Mouse (Mus musculus) hindbrain, embryonic 14.5 days (tissue): Measurements from ENCODE around the gene Med26. TPM values are rescaled to one million over a fixed set of nuclear protein-coding genes. Genes with fewer than 3 reads are reported as not detected.
A peak's percentile ranks its signal among the peaks of the same experiment; 100 is the strongest.

Experiments used
- ATAC-seq: fragments of 200-750 bp; cut with Nextera tagmentation; 2 replicates; pipeline ENCODE4 v1.8.0; 2017; ENCODE audit warnings: moderate number of reproducible peaks, mild to moderate bottlenecking, moderate TSS enrichment, moderate library complexity; ENCODE audit not compliant: low FRiP score
- DNase-seq: peaks from one replicate; pipeline ENCODE4 v3.0.0-alpha.2; 2015; ENCODE audit warnings: low spot score
- H3K27ac ChIP-seq: fragments of 300-500 bp; sonication (generic); 2 replicates; pipeline ENCODE4 v1.5.1; 2014; ENCODE audit warnings: mild to moderate bottlenecking, moderate library complexity
- H3K27me3 ChIP-seq: fragments of 300-500 bp; sonication (generic); 2 replicates; pipeline ENCODE4 v1.6.1; 2014; ENCODE audit warnings: mild to moderate bottlenecking, low read length, mixed read lengths; ENCODE audit not compliant: control insufficient read depth, insufficient read depth
- H3K36me3 ChIP-seq: fragments of 300-500 bp; sonication (generic); replicated peaks from 2 replicates; pipeline ENCODE4 v1.6.1; 2014; ENCODE audit not compliant: control insufficient read depth, insufficient read depth
- H3K4me1 ChIP-seq: fragments of 300-500 bp; sonication (generic); replicated peaks from 2 replicates; pipeline ENCODE4 v1.6.1; 2014; ENCODE audit warnings: antibody characterized with exemption, low read length, mixed read lengths; ENCODE audit not compliant: control insufficient read depth, insufficient read depth
- H3K4me2 ChIP-seq: fragments of 300-500 bp; sonication (generic); replicated peaks from 2 replicates; pipeline ENCODE4 v1.6.1; 2014; ENCODE audit warnings: mild to moderate bottlenecking, moderate library complexity
- H3K4me3 ChIP-seq: fragments of 300-500 bp; sonication (generic); replicated peaks from 2 replicates; pipeline ENCODE4 v1.5.1; 2014; ENCODE audit warnings: mild to moderate bottlenecking, low read length
- H3K9ac ChIP-seq: fragments of 300-500 bp; sonication (generic); 2 replicates; pipeline ENCODE4 v1.6.1; 2014
- H3K9me3 ChIP-seq: fragments of 300-500 bp; sonication (generic); 2 replicates; pipeline ENCODE4 v1.6.1; 2016; ENCODE audit warnings: low read length; ENCODE audit not compliant: control insufficient read depth
- WGBS: fragments of 180-500 bp; shearing (Covaris S2); extraction: QIAGEN DNeasy Blood & Tissue Kit; methylation state at CpG from one replicate; pipeline ENCODE4 v1.1.7; 2014; 5-methylcytosine and 5-hydroxymethylcytosine counted together
- polyA plus RNA-seq: library from polyadenylated mRNA; unstranded; fragments of >200 nt; fragmentation: Nextera tagmentation; extraction: Ambion mirVana; gene quantifications from 2 replicates; pipeline ENCODE4 v1.2.1, GENCODE M21; 2014

Gene Med26
- polyA plus RNA-seq, 1 experiment from 2014 or later = 13.4 TPM

DNA sequence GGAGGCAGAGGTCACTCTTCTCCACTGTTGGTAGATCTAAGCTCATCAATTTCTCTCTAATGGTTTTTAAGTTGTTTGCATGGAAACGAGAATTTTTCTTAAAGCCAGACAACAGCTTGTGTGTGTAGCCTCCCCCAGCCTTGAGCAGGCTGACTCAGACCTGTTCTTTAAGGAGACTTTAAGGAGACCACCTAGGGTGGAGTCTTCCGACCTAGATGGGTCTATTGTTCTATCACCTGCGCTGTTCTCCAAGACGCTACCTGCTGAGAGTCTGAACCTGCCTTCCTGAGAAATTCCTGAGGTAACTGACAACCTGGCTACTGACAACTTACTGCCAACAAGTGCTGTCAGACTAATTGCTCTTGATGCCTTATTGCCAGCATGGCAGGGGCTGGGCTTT is 7.7 kb upstream of the Med26 start:
- Histone ChIP-seq H3K4me1 (no peaks in the 10 kb centered on the region), H3K9me3 (no peaks in the 10 kb centered on the region), H3K4me2 (no peak overlapping the region), H3K36me3 (peaks cover 36% of the 10 kb centered on the region), H3K27me3 (no peaks in the 10 kb centered on the region), H3K27ac (no peak overlapping the region), H3K9ac (no peak overlapping the region), H3K4me3 (no peak overlapping the region)
- ATAC-seq (no peak), DNase-seq (no peak)
- WGBS = 48% methylated on average over 4 of the region's 4 CpGs

DNA sequence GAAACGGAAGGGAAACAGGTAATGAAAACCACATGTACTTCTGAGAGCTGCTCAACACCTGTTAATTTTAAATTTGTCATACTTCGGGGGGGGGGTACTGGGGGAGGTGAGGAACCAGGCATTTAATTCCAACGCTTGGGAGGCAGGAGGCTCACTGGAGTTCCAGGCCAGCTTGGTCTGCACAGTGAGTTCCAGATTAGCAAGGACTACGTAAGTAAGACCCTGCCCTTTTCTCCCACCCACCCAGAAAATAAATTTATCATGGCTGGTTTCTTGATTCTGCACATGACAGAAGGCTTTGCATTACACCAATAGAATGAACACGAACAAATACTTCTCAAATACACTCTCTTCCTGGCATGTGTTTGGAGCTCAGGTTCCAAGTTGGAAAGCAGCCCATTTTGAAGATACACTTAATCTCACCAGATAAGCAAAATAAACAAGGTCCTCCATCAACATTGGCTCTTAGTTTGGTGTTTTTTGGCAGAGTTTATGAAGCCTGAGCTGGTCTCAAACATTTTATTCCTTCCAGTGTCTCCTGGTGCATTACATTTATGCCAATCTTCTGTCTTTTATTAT is 1.3 kb upstream of the Med26 start:
- Histone ChIP-seq H3K27me3 (no peaks in the 10 kb centered on the region), H3K27ac (peak overlapping the region; percentile 92; the same call in 1 of the 2 replicates), H3K9ac (peak overlapping the region; percentile 85), H3K4me2 (peak overlapping the region; percentile 97), H3K4me3 (peak overlapping the region; percentile 97), H3K9me3 (no peaks in the 10 kb centered on the region), H3K4me1 (peaks cover 31% of the 10 kb centered on the region), H3K36me3 (peaks cover 17% of the 10 kb centered on the region; the same call in 1 of the 2 replicates)
- WGBS = 22% methylated on average over 5 of the region's 5 CpGs
- ATAC-seq = no peak
- no peak for DNase-seq

DNA sequence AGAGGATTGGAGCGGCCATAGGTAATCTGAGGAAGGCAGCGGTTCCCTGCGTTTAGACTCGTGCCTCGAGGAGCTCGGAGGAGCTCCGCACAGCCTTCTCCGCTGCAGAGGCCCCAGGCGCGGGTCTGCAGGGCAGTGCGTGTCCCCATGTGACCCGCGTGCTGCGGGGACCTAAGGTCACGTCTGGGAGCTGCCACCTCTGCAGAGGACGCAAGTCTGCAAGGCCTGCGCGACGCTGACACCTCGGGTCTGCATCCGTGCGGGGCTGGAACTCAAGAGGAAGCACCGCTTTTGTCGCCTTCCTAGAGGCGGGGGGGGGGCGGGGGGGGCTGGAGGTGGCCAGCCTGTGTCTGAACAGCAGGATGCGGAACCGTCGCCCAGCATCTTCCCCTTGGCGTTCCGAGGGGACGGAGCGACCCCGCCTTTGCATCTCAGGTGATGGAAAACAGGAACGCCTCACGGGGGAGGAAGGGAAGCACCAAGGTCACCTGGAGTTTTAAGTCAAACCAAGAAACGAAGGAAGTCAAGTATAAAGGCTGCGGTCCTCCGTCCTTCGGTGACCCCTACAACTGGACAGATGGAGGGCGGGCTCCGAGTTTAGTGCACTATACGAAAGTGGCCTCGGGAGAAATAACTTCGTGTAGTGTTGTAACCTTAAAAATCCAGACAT is 709 bp upstream of the Med26 start:
- H3K27me3 ChIP-seq = no peaks in the 10 kb centered on the region
- WGBS = under 1% methylated on average over 45 of the region's 45 CpGs
- peaks cover 31% of the 10 kb centered on the region for H3K4me1 ChIP-seq
- ATAC-seq (peak; percentile 0), DNase-seq (no peak)
- peak overlapping the region; percentile 97 for H3K4me3 ChIP-seq
- no peaks in the 10 kb centered on the region for H3K9me3 ChIP-seq
- H3K9ac ChIP-seq = peak overlapping the region; percentile 85
- peak overlapping the region; percentile 97 for H3K4me2 ChIP-seq
- peaks cover 24% of the 10 kb centered on the region for H3K36me3 ChIP-seq
- peak overlapping the region; percentile 92 for H3K27ac ChIP-seq

DNA sequence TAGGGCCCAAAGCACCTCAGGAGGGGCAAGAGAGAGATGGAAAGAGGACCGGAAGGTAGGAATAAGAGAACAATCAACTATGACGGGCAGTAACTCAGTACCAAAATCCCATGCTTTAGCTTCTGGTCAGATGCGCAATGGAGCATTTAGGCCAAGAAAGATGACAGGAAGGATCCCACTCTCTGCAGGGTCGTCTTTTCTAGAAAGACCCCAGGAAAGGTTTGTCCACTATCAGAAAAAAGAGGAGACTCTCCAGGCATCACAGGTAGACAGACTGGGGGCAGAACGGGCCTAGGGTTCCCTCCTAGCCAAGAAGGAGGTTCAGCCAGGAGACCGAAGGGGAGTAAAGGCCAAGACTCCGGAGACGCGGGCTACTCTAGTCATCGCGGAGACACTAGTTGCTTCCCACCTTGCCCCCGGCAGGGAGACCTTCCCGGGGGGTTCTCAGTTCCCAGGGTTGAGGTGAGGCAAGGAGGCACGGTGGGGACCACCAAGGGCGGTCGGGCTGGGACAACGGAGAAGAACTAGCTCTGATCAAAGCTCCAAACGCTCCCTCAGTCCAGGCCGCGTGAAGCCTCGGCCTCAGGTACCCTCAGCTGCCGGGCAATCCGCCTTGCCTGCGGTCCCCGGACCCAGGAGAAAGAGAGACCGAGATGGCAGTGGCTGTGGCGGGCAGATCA is 808 bp downstream of the Med26 start:
- no peak for DNase-seq
- peak overlapping the region; percentile 92 for H3K27ac ChIP-seq
- WGBS = 2% methylated on average over 27 of the region's 27 CpGs
- peak; percentile 9; the same call in 1 of the 2 replicates for ATAC-seq
- peaks cover 31% of the 10 kb centered on the region for H3K4me1 ChIP-seq
- peak overlapping the region; percentile 97 for H3K4me2 ChIP-seq
- peaks cover 27% of the 10 kb centered on the region for H3K36me3 ChIP-seq
- H3K4me3 ChIP-seq = peak overlapping the region; percentile 97
- H3K27me3 ChIP-seq = no peaks in the 10 kb centered on the region
- H3K9me3 ChIP-seq = no peaks in the 10 kb centered on the region
- H3K9ac ChIP-seq = peak overlapping the region; percentile 96

DNA sequence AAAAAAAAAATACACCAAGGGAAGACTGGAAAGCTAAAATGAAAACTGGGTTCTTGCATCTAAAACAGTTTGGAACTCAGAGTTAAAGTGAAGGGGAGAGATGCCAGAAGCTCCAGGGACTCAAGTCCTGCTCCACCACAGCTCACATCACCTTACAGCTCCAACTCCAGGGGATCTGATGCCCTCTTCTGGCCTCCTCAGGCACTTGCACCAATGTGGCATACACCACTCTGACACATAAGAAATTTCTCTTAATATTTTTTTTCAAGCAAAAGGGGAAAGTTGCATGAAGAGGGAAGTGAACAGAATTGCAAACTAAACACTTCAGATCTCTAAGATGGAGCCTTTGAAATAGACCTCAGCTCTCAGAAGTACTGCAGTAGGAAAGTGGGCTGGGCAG is 8.8 kb downstream of the Med26 start:
- Histone ChIP-seq H3K4me3 (no peak overlapping the region), H3K36me3 (peaks cover 8% of the 10 kb centered on the region), H3K9me3 (no peaks in the 10 kb centered on the region), H3K4me1 (no peaks in the 10 kb centered on the region), H3K27ac (no peak overlapping the region), H3K27me3 (no peaks in the 10 kb centered on the region), H3K9ac (no peak overlapping the region), H3K4me2 (no peak overlapping the region)
- DNase-seq = no peak
- no peak for ATAC-seq

DNA sequence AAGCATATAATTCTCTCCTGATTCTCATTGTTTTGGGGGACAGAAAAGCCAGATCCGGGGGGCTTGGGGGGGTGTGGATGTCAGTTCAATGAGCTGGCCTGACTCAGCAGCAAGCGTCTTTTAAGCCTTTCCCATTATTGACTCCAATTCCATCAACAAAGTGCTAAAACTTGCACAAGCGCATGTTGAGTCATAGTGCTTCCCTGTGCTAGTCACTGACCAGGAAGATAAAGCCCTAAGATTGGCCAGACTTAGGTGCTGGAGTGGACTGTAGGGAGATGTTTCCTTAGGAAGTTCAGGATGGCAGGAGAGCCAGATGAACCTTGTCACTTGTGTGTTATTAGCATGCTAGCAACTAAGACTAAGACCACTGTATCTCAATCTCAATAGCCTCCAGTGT is 13.2 kb downstream of the Med26 start:
- H3K4me2 ChIP-seq = no peak overlapping the region
- H3K4me3 ChIP-seq = no peak overlapping the region
- no peak for ATAC-seq
- DNase-seq = no peak
- no peaks in the 10 kb centered on the region for H3K27me3 ChIP-seq
- H3K9ac ChIP-seq = no peak overlapping the region
- no peaks in the 10 kb centered on the region for H3K9me3 ChIP-seq
- 98% methylated on average over 3 of the region's 3 CpGs for WGBS
- no peak overlapping the region for H3K27ac ChIP-seq
- H3K36me3 ChIP-seq = no peaks in the 10 kb centered on the region
- no peaks in the 10 kb centered on the region for H3K4me1 ChIP-seq

DNA sequence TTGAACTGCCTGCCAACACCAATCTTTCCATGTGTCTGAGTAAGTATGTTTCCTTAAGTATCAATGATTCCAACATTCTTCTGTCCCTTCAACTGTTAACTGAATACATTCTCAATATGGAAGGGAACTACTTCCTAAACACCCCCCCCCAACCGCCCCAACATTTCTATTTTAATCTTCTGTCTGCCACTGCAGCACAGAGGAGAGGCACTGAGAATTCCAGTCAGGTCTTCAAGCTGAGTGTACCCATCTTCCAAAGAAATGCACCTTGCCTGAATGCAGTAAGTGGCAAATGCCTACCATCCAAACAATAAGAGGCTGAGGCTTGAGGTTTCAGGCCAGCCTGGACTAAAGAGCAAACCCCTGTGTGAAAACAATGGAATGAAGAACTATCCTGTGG is 16.0 kb downstream of the Med26 start:
- 97% methylated on average over 1 of the region's 1 CpGs for WGBS
- H3K9ac ChIP-seq = no peak overlapping the region
- no peak for ATAC-seq
- H3K4me3 ChIP-seq = no peak overlapping the region
- no peak overlapping the region for H3K4me2 ChIP-seq
- H3K27ac ChIP-seq = no peak overlapping the region
- no peak for DNase-seq
- H3K4me1 ChIP-seq = no peaks in the 10 kb centered on the region
- H3K27me3 ChIP-seq = no peaks in the 10 kb centered on the region
- no peaks in the 10 kb centered on the region for H3K36me3 ChIP-seq
- H3K9me3 ChIP-seq = no peaks in the 10 kb centered on the region

DNA sequence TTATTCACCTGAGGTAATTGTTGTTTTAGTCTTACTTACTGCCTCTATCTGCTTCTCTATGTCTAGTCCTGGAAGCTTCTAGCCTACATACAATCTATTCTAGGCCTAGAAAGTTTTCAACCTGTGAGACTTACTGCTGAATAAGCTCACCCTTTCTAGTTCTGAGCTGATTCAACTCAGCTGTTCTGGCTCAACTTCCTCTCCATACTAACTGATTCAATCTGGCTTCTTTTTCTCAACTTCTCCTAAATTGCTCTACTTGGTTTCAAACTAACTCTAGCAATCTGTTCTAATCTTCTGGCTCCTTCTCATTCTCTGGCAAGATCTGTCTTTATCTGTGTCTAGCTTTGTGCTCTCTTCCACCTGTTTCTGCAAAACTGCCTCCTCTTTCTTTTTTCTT is 26.2 kb downstream of the Med26 start:
- no peaks in the 10 kb centered on the region for H3K9me3 ChIP-seq
- H3K9ac ChIP-seq = no peak overlapping the region
- H3K36me3 ChIP-seq = no peaks in the 10 kb centered on the region
- no peaks in the 10 kb centered on the region for H3K4me1 ChIP-seq
- DNase-seq = no peak
- no peak for ATAC-seq
- H3K27ac ChIP-seq = no peak overlapping the region
- H3K4me3 ChIP-seq = no peak overlapping the region
- H3K27me3 ChIP-seq = no peaks in the 10 kb centered on the region
- no peak overlapping the region for H3K4me2 ChIP-seq

DNA sequence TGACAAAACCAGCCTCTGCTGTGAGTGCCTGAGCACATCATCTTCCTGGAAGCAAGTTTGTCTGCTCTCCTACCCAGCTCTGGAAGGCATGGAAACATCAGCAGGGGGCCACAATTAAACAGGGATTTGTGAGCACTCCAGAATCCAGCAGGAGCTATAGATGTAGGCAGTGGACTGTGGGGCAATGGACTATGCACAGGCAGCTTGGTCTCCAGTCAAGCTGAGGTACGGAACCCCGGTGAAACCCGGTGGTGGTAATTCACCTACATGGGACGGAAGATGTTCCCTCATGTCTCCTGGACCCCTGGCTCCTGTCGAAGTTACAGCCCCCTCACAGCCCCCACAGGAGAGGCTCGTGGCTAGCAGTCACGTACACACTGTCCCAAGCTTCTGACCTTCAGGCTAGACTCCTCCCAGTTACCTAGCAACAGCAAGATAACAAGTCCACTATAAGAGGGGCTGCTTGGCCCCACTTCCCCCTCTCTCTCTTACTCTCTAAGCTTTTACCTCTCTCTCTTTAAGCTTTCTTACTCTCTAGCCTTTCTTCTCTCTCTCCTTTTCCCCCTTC is 30.6 kb downstream of the Med26 start:
- Histone ChIP-seq H3K27ac (no peak overlapping the region), H3K9ac (no peak overlapping the region), H3K4me3 (no peak overlapping the region), H3K27me3 (no peaks in the 10 kb centered on the region), H3K36me3 (no peaks in the 10 kb centered on the region), H3K9me3 (no peaks in the 10 kb centered on the region), H3K4me2 (no peak overlapping the region), H3K4me1 (no peaks in the 10 kb centered on the region)
- no peak for DNase-seq
- 84% methylated on average over 7 of the region's 7 CpGs for WGBS
- ATAC-seq = no peak
